Mouse (Mus musculus) heart, embryonic 16.5 days (tissue): ENCODE results near the gene Dlx5. TPM values are rescaled to one million over a fixed set of nuclear protein-coding genes. Genes with fewer than 3 reads are reported as not detected.

Experiments used
- ATAC-seq: fragments of 200-750 bp; cut with Nextera tagmentation; replicated peaks from 2 replicates; pipeline ENCODE4 v1.8.0; 2017; ENCODE audit warnings: moderate number of reproducible peaks; ENCODE audit not compliant: insufficient read depth, low FRiP score; ENCODE audit errors: extremely low read depth
- H3K27ac ChIP-seq: fragments of 300-500 bp; sonication (generic); 2 replicates; pipeline ENCODE4 v1.5.1; 2014; ENCODE audit warnings: mild to moderate bottlenecking, low read length, control low read depth, moderate library complexity
- H3K27me3 ChIP-seq: fragments of 300-500 bp; sonication (generic); 2 replicates; pipeline ENCODE4 v1.6.1; 2014; ENCODE audit warnings: low read length, mixed read lengths; ENCODE audit not compliant: control insufficient read depth, insufficient read depth
- H3K36me3 ChIP-seq: fragments of 300-500 bp; sonication (generic); 2 replicates; pipeline ENCODE4 v1.6.1; 2014; ENCODE audit not compliant: control insufficient read depth, insufficient read depth
- H3K4me1 ChIP-seq: fragments of 300-500 bp; sonication (generic); 2 replicates; pipeline ENCODE4 v1.6.1; 2014; ENCODE audit warnings: low read length, mixed read lengths; ENCODE audit not compliant: control insufficient read depth, insufficient read depth
- H3K4me2 ChIP-seq: fragments of 300-500 bp; sonication (generic); 2 replicates; pipeline ENCODE4 v1.6.1; 2014; ENCODE audit warnings: low read depth, mild to moderate bottlenecking, control low read depth, low read length
- H3K4me3 ChIP-seq: fragments of 300-500 bp; sonication (generic); 2 replicates; pipeline ENCODE4 v1.5.1; 2014; ENCODE audit warnings: mild to moderate bottlenecking, control low read depth, low read length
- H3K9ac ChIP-seq: fragments of 300-500 bp; sonication (generic); 2 replicates; pipeline ENCODE4 v1.6.1; 2014; ENCODE audit warnings: low read length, control low read depth
- H3K9me3 ChIP-seq: fragments of 300-500 bp; sonication (generic); replicated peaks from 2 replicates; pipeline ENCODE4 v1.6.1; 2016; ENCODE audit warnings: low read length; ENCODE audit not compliant: control insufficient read depth
- WGBS: fragments of 180-500 bp; shearing (Covaris S2); extraction: QIAGEN DNeasy Blood & Tissue Kit; methylation state at CpG from one replicate; pipeline ENCODE4 v1.1.7; 2014; 5-methylcytosine and 5-hydroxymethylcytosine counted together
- polyA plus RNA-seq: library from polyadenylated mRNA; unstranded; fragments of >200 nt; fragmentation: Nextera tagmentation; extraction: Ambion mirVana; gene quantifications from 2 replicates; pipeline ENCODE4 v1.2.1, GENCODE M21; 2015

Dlx5 gene
- polyA plus RNA-seq, 1 experiment from 2014 or later = 1.4 TPM

GRCm38 (mm10) chr6:6857766-6858165 lies 24.1 kb downstream of the Dlx5 start:
- WGBS = 4% methylated on average over 2 of the region's 2 CpGs

GRCm38 (mm10) chr6:6856881-6857280 lies 25.0 kb downstream of the Dlx5 start:
- H3K4me3 ChIP-seq = no peak overlapping the region
- peaks cover 72% of the 10 kb centered on the region for H3K27me3 ChIP-seq
- H3K9me3 ChIP-seq = no peaks in the 10 kb centered on the region
- H3K36me3 ChIP-seq = no peaks in the 10 kb centered on the region
- no peak for ATAC-seq
- H3K27ac ChIP-seq = no peak overlapping the region
- H3K9ac ChIP-seq = no peak overlapping the region
- WGBS = 8% methylated on average over 4 of the region's 4 CpGs
- H3K4me1 ChIP-seq = peaks cover 12% of the 10 kb centered on the region
- H3K4me2 ChIP-seq = no peak overlapping the region

More at GRCm38 (mm10) chr6:6857766-6858165, 24.1 kb downstream of the Dlx5 start:
- Histone ChIP-seq H3K9ac (no peak overlapping the region), H3K9me3 (no peaks in the 10 kb centered on the region), H3K4me2 (no peak overlapping the region), H3K4me3 (no peak overlapping the region), H3K27ac (no peak overlapping the region), H3K27me3 (peaks cover 71% of the 10 kb centered on the region), H3K36me3 (no peaks in the 10 kb centered on the region), H3K4me1 (peaks cover 12% of the 10 kb centered on the region)
- no peak for ATAC-seq

GRCm38 (mm10) chr6:6856316-6856715 lies 25.6 kb downstream of the Dlx5 start:
- no peak overlapping the region for H3K4me3 ChIP-seq
- 2% methylated on average over 20 of the region's 20 CpGs for WGBS
- no peaks in the 10 kb centered on the region for H3K36me3 ChIP-seq
- H3K27ac ChIP-seq = no peak overlapping the region
- no peak overlapping the region for H3K4me2 ChIP-seq
- no peak for ATAC-seq
- H3K9ac ChIP-seq = no peak overlapping the region
- H3K4me1 ChIP-seq = peaks cover 12% of the 10 kb centered on the region
- no peaks in the 10 kb centered on the region for H3K9me3 ChIP-seq
- H3K27me3 ChIP-seq = peaks cover 76% of the 10 kb centered on the region

GRCm38 (mm10) chr6:6855746-6856185 lies 26.1 kb downstream of the Dlx5 start:
- Histone ChIP-seq H3K4me2 (no peak overlapping the region), H3K9ac (no peak overlapping the region), H3K27ac (no peak overlapping the region), H3K9me3 (no peaks in the 10 kb centered on the region), H3K4me1 (peaks cover 12% of the 10 kb centered on the region), H3K27me3 (peaks cover 81% of the 10 kb centered on the region), H3K36me3 (no peaks in the 10 kb centered on the region), H3K4me3 (no peak overlapping the region)
- ATAC-seq = no peak
- under 1% methylated on average over 10 of the region's 10 CpGs for WGBS

DNA sequence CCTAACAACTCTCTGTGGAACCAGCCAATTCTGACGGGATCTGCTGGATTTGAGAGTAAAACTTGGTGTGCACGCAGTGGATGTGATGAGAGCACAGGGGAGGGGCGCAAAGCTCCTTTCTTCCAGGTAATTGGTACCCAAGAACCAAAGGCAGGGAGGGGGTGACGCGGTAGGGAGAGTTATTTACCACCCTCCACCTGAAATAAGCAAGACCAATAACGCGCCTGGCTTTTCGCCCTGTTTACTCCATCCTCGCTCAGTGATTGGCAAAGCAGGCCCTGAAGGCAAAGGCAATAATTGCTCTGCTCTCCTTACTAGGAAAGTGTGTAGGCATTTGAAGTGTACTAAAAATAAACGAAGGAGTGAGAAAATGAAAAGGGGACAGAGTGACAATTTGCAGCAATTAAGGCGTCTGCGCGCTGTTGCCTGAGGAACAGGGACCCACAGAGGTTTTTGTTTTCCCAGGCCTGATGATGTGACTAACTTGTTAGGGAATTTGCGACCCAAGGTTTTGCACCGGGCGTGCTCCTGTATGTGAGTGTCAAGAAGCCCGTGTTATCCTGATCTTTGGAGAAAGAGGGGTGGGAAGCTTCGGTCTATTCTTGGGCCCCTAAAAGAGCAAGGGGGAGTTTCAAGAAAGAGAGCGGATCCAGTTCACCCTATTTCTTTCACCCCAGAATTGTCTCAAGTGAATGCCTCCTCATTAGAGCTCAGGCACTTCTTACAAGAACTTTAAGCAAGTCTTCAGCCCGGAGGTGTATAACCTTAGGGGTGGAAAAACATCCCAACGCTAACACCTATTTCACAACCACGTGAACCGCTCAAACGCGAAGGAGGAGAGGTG lies 26.8 kb downstream of the Dlx5 start:
- no peaks in the 10 kb centered on the region for H3K36me3 ChIP-seq
- no peaks in the 10 kb centered on the region for H3K9me3 ChIP-seq
- H3K27ac ChIP-seq = no peak overlapping the region
- peaks cover 7% of the 10 kb centered on the region for H3K4me1 ChIP-seq
- WGBS = 3% methylated on average over 25 of the region's 25 CpGs
- no peak overlapping the region for H3K9ac ChIP-seq
- H3K4me3 ChIP-seq = no peak overlapping the region
- ATAC-seq = no peak
- no peak overlapping the region for H3K4me2 ChIP-seq
- peaks cover 84% of the 10 kb centered on the region for H3K27me3 ChIP-seq

GRCm38 (mm10) chr6:6854176-6854575 lies 27.7 kb downstream of the Dlx5 start:
- no peak overlapping the region for H3K27ac ChIP-seq
- H3K9ac ChIP-seq = no peak overlapping the region
- H3K27me3 ChIP-seq = peaks cover 75% of the 10 kb centered on the region
- H3K9me3 ChIP-seq = no peaks in the 10 kb centered on the region
- H3K4me2 ChIP-seq = no peak overlapping the region
- H3K4me1 ChIP-seq = no peaks in the 10 kb centered on the region
- H3K4me3 ChIP-seq = no peak overlapping the region
- 6% methylated on average over 9 of the region's 9 CpGs for WGBS
- no peak for ATAC-seq
- H3K36me3 ChIP-seq = no peaks in the 10 kb centered on the region

- H3K27me3 ChIP-seq = peaks cover 73% of the 10 kb centered on the region
- 31% methylated on average over 3 of the region's 3 CpGs for WGBS
- no peak overlapping the region for H3K9ac ChIP-seq
- no peak for ATAC-seq
- H3K36me3 ChIP-seq = no peaks in the 10 kb centered on the region
- no peaks in the 10 kb centered on the region for H3K4me1 ChIP-seq
- no peak overlapping the region for H3K4me2 ChIP-seq
- H3K4me3 ChIP-seq = no peak overlapping the region
- no peaks in the 10 kb centered on the region for H3K9me3 ChIP-seq
- H3K27ac ChIP-seq = no peak overlapping the region
These were observed 28.9 kb downstream of the Dlx5 start for GRCm38 (mm10) chr6:6852944-6853343.

GRCm38 (mm10) chr6:6851166-6851565 lies 30.7 kb downstream of the Dlx5 start:
- 10% methylated on average over 10 of the region's 10 CpGs for WGBS
- Histone ChIP-seq H3K4me1 (no peaks in the 10 kb centered on the region), H3K36me3 (no peaks in the 10 kb centered on the region), H3K9me3 (no peaks in the 10 kb centered on the region), H3K27ac (no peak overlapping the region), H3K4me3 (no peak overlapping the region), H3K27me3 (peaks cover 71% of the 10 kb centered on the region), H3K9ac (no peak overlapping the region), H3K4me2 (no peak overlapping the region)
- ATAC-seq = no peak

DNA sequence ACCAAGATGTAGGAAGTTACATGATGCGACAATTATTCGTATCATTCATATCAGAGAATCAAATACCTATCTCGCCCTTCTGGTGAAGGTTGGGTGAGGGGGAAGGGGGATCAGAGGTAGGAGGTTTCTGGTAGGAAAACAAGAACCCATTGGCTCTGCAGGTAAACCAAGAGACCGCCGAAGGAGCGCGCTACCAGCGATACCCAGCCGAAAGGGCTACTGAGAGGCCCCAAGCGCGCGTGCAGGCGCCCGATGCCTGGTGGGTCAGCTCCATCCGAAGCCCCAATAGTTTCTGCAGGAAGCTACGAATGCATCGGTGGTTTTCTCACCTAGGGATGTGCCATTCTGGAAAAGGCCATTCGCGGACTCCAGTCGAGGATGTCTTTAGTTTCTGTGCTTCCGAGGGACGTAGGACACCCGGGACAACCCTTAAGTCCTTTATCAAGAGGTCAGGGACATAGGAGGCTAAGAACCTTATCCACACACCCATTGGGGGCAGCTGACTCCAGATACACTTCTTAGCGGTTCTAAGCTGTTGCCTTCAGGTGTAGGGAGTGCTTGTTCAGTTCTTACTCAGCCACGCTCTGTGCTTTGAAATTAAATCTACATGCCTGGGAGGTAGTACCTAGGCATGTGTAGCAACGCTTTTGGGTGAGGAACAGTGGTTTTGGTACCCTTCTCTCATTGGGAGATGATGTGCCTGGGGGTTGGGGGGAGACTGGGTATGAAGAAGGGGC lies 31.4 kb downstream of the Dlx5 start:
- Histone ChIP-seq H3K27me3 (peaks cover 67% of the 10 kb centered on the region), H3K9ac (no peak overlapping the region), H3K4me1 (no peaks in the 10 kb centered on the region), H3K4me3 (no peak overlapping the region), H3K9me3 (no peaks in the 10 kb centered on the region), H3K4me2 (no peak overlapping the region), H3K27ac (no peak overlapping the region), H3K36me3 (no peaks in the 10 kb centered on the region)
- 4% methylated on average over 26 of the region's 26 CpGs for WGBS
- no peak for ATAC-seq
